Mouse (Mus musculus) inflammation-experienced regulatory T-cells, adult 6 months (primary cell): ENCODE measurements around the gene Ahsg. TPM values are rescaled to one million over a fixed set of nuclear protein-coding genes. Genes with fewer than 3 reads are reported as not detected.

Experiments
- ATAC-seq: one replicate; pipeline ENCODE4 v1.8.0; 2017
- polyA plus RNA-seq, 3 experiments: library from polyadenylated mRNA; unstranded; fragments of 100-300 nt; shearing (Covaris generic); gene quantifications; one replicate each; pipeline ENCODE4 v1.2.1; 2017

Gene Ahsg
- polyA plus RNA-seq, 3 experiments from 2014 or later = not detected

GRCm38 (mm10) chr16:22888835-22889234, 2.2 kb upstream of the Ahsg start:
- no peak for ATAC-seq

DNA sequence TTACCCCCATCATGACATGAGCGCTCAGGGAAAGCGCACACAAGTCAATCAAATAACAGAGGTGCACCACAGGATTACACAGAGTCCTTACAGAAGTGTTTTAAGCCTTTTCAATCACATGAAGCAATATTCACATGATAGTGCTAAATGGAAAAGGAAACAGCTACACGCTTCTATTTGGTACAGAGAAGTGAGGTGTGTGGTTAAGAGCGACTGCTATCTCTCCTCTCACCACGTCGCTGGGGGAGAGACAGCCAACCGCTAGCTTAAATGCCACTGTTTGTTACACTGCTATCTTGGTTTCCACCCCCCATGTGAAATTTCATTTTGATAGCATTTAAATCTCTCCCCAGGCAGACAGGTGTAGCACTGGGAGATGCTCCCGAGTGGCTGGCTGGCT, 1.4 kb upstream of the Ahsg start:
- no peak for ATAC-seq

DNA sequence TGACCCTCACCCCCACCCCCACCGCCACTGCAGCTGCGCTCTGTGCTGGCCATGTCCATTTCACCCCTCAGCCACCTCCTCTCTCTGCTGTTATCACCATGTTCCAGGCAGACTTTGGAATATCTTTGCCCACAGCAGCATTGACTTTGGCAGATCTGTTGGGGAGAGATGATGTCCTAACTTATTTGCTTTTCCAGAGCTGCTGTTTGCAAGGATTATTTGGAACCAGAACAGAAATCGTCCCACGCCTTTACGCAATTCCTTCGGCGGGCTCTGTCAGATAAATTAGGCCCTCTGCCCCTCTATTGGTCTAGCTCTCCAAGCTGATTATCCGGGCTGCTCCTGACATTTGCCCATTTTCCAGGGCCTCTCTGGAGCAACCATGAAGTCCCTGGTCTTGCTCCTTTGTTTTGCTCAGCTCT, 667 bp downstream of the Ahsg start:
- no peak for ATAC-seq

DNA sequence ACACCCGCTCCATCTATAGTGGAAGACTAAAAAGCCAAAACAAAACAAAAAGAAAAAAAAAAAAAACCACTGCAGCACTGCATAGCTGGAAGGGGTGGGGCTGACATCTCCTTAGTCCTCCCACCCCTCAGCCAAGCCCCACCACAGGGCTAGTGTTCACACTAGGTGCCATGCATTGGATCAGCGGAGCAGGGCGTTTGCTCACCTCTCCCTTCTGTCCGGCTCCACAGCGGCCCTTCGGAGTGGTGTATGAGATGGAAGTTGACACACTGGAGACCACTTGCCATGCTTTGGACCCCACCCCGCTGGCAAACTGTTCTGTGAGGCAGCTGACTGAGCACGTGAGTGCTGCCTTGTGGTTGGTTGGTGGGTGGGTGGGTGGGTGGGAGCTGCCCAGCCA, 3.0 kb downstream of the Ahsg start:
- ATAC-seq = no peak

- ATAC-seq = no peak
Measured at GRCm38 (mm10) chr16:22896618-22897017, 5.5 kb downstream of the Ahsg start.

- no peak for ATAC-seq
Measured at GRCm38 (mm10) chr16:22899346-22899745, 8.3 kb downstream of the Ahsg start.

DNA sequence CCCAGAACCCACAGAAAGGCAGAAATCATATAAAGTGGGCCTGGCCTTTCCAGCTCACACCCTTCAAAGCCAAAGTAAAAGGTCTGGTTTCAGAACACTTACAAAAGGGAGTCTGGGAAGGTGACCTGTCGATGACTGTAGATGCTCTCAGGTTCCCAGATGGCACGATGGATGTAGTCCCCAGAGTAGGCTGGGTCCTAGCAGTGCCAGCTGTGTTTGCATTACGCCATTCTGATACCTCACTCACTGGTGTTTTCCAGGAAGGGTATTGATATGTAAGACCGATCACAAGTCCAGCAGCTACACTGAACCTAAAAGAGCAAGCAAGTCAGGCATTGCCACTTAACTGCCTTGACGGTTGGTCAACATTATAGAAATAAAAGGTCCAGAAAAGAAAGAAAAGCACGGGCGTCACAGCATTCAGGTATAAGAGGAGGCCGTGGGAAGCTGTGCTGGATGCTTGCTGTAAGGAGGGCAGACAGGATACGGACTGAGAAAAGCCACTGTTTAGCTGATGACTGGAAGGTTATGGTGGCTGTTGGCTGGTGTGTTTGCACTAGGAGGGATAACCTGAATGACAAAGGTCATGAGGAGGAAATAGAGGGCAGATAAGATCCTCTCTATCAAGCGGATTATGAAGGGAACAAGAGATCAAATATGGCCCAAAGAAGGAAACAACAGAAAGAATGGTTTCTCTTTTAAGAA, 8.9 kb downstream of the Ahsg start:
- no peak for ATAC-seq

DNA sequence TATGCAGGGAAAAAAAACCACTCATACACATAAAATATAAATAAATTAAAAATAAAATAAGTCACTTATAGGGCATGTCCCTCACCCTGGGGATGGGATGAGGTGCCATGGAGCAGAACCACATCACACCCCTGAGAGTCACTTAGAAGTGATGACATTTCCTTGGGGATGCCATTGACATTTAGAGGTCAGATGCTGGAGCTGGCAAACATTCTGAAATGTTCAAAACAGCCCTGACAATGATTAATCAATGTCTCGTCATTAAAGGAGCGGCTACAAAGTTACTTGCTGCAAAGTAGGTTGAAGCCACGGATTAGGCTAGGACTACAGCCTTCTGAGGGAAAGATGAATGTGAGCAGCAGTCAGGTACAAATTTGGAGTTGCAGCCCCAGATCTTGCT, 10.2 kb downstream of the Ahsg start:
- ATAC-seq = no peak

DNA sequence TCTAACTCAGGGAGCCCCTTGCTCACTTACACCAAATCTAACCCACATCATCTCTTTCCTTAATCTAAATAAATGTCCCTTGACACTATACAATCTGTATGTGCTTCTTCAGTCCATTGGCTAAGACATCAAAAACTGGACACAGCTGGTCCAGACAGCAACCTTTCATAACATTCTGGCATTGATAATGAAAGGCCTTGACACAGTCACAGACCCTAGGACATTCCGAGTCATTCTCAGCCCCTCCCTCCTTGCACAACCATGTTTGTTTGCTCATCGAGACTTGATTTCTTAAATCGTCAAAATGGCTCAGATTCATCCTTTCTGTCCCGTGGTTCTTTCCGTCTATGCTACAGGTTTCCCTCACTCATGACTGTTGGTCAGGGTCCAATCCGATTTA, 18.2 kb downstream of the Ahsg start:
- ATAC-seq = no peak

DNA sequence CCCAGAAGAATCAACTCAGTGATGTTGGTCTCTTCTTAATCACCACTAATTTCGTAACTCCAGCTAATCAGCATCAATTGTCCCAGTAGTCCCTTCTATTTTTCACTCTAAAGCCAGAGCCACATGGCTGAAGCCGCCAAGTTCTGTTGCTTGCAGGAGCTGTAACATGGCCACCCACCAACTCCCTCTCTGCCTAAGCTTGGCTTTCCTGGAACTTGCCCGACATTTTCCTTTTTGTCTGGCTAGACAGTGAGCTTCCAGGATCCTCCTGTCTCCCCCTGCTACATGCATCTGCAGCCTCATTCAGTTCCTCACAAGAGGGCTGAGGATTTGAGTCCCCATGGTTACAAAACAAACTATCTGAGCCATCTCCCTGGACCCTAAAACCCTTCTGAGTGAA, 20.9 kb downstream of the Ahsg start:
- no peak for ATAC-seq

DNA sequence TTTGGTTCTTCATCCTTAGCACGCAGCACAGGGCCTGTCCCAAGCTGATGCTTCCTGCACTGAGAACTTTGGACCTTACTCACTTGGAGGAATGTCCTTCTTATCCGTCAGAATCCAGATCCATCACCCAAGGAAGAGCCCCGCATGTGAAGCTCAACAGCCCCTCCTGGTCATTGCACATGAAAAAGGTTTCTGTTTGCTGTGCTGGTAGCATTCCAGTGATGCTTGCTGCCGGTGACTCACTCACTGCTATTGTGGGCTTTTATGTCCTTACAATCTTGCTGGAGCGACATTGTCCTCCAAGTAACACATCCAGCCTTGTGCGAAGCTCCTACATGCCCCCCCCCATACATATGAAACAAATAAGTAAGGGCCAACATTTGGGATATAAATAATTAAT, 21.8 kb downstream of the Ahsg start:
- no peak for ATAC-seq

- ATAC-seq = no peak
Measured at GRCm38 (mm10) chr16:22914276-22914675, 23.2 kb downstream of the Ahsg start.

DNA sequence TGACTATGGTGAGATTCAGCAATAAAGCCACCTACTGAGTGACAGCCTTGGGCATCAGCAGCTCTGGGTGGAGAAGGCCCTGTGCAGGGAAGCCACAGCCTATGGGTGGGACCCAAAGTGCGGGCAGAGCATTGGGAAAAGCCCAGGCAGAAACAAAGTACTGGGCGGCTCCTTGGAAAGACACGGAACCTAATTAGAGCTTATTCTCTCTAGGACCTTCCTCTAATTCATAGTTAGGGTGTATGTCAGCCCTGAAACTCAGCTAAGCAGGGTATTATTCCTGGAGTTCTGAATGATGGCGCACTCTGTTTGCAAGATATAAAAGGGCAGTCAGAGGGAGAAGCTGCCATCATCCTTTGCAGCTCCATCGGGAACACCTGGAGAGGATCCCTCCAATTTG, 27.0 kb downstream of the Ahsg start, which contains the start of gene Fetub:
Gene Fetub (plus strand): TSS at position 301 of the 400 bp plus-strand sequence.
- ATAC-seq = no peak

GRCm38 (mm10) chr16:22918664-22919312, 27.7 kb downstream of the Ahsg start:
- ATAC-seq = no peak

GRCm38 (mm10) chr16:22919971-22920854, 29.1 kb downstream of the Ahsg start:
- peak; percentile 21 for ATAC-seq

DNA sequence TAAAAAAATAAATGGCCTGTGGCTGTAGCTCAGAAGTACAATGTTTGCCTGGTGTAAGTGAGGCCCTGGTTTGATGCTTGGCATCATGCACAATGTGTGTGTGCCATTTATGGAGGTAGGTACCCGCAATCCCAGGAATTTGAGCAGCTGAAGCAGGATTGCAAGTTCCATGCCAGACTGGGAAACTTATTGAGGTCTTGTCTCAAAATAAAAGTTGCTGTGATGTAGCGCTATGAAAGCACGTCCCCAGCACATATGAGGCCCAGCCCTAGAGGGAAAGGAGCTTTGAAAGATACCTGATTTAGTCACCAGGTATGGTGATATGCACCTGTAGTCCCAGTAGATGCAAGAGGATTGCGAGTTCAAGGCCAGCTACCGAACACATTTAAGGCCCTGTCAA, 30.7 kb downstream of the Ahsg start:
- ATAC-seq = no peak

DNA sequence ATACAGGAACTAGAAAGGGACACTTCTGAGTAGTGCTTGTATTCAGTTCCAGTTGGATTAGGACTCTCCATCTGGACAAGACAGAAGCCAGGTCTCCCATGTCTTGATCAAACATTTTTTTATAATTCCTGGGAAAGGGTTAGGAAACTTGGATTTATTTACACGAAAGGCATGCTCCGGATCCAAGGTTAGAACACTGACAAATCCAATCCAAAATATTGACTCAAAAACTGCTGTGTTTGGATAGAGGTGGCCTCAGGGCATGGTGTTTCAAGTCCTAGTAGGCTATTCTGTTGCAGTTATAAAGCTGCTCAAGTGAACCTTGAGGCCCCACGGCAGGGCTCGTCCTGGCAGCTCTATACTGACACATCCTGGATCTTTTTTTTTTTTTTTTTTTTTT, 31.4 kb downstream of the Ahsg start:
- no peak for ATAC-seq

DNA sequence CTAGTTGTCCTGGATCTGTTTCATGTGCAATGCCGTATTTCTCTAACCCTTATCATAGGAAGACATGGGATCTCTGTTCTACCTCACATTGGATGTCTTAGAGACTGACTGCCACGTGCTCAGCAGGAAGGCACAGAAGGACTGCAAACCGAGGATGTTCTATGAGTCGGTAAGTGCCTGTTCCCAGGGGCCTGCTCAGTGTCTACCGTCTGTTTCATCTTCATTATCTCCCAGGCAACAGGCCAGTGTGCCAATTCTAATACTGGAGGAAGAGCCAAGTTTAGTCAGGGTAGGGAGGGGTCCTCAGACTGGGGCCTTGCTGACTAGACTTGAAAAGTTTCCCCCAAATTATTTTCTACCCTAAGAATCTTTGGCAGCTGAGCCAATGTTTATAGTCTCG, 38.5 kb downstream of the Ahsg start:
- no peak for ATAC-seq

DNA sequence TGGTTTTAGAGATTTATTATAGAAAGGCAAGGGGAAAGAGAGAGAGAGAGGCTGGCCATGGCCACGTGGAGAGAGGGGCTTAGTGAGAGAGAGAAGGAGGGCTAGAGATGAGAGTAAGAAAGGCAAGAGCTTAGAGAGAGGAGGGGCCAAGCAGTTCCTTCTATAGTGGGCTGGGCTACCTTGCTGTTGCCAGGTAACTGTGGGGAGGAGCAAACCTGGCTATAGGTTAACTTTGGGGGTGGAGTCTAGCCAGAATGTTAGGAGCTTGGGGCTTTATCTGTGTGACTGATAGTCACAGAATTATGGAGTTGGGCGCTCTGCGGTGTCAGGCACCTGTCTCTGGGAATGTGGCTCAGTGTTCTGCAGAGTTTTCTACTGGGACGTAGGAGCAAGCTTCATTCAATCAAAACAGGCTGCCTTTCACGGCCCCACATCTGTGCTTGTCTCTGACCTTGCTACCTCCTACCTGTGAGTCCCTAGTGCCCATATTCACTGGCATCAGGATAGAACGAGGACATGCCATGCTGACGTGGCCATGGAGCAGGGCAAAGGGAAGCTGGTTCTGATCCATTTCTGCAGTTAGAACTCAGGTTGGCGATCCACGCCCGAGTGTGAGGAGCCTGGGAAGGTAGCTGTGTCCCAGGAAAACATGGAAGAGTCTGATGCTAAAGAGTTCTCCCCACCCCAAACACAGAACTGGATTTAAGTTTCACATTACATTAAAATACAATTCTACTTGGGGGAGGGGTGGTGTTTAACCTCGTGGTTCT, 40.5 kb downstream of the Ahsg start:
- ATAC-seq = no peak

DNA sequence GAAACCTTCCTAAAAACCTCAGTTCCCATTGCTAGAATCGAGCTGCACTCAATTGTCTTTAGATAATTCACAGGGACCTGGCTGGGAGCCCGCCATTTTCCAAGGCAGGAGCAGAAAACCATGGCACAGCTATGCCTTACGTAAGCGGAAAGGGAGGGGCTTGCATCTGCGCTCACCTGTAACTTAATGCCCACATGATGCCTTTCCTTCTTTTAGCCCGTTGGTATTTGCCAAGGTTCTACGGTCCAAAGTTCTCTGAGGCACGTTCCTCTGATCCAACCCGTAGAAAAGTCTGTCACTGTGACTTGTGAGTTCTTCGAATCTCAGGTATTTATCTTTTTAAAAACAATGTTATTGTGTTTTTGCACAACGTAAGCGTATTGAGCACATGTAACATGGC, 46.6 kb downstream of the Ahsg start:
- ATAC-seq = no peak

GRCm38 (mm10) chr16:22938541-22938940, 47.5 kb downstream of the Ahsg start:
- no peak for ATAC-seq

DNA sequence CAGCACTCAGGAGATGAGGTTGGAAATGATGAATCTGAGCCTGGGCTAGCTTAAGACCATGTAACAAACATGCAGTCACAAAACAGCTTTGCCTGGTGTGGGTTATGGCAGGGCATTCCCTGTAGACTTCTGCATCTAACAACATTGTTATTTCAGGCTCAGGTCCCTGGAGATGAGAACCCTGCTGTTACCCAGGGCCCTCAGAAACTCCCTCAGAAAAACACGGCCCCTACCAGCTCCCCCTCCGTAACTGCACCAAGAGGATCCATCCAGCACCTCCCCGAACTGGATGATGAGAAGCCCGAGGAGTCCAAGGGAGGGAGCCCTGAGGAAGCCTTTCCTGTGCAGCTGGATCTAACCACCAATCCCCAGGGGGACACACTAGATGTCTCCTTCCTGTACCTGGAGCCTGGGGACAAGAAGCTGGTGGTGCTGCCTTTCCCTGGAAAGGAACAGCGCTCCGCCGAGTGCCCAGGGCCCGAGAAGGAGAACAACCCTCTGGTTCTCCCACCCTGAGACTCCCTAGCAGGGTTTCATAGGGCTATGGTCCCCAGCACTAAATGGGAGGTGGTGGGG, 48.1 kb downstream of the Ahsg start:
- no peak for ATAC-seq
